Mouse (Mus musculus) cerebellum, adult 2 months (tissue): ENCODE measurements around the gene Kdelr1. TPM values are rescaled to one million over a fixed set of nuclear protein-coding genes. Genes with fewer than 3 reads are reported as not detected.
A peak's percentile ranks its signal among the peaks of the same experiment; 100 is the strongest.

Experiments
- DNase-seq, 2 experiments: peaks; one replicate each; pipeline ENCODE4 v3.0.0; 2021
- H3K27ac ChIP-seq: fragments of 200-500 bp; 2 replicates; pipeline ENCODE4 v1.5.1; 2012; ENCODE audit warnings: low read length, control low read depth, inconsistent platforms; ENCODE audit not compliant: insufficient read depth
- H3K27me3 ChIP-seq: fragments of 200-500 bp; 2 replicates; pipeline ENCODE4 v1.6.1; 2012; ENCODE audit warnings: inconsistent platforms, mild to moderate bottlenecking, low read length, moderate library complexity; ENCODE audit not compliant: control insufficient read depth, insufficient read depth
- H3K4me1 ChIP-seq: fragments of 200-500 bp; 2 replicates; pipeline ENCODE4 v1.6.1; 2011; ENCODE audit warnings: low read length; ENCODE audit not compliant: control insufficient read depth, insufficient read depth
- H3K4me3 ChIP-seq: fragments of 200-500 bp; replicated peaks from 2 replicates; pipeline ENCODE3; 2011; ENCODE audit warnings: mild to moderate bottlenecking, low read depth, low read length, control low read depth; ENCODE audit not compliant: insufficient read depth
- CTCF ChIP-seq: fragments of 200-500 bp; IDR thresholded peaks from 2 replicates; pipeline ENCODE4 v1.5.1; 2011; ENCODE audit warnings: low read depth, mild to moderate bottlenecking, control low read depth, low read length, moderate library complexity, borderline replicate concordance; ENCODE audit not compliant: insufficient read depth
- POLR2A ChIP-seq: fragments of 200-500 bp; IDR thresholded peaks from 2 replicates; pipeline ENCODE4 v1.6.1; 2011; ENCODE audit warnings: low read length, control low read depth, borderline replicate concordance; ENCODE audit not compliant: insufficient read depth
- WGBS: fragments of 180-500 bp; shearing (Covaris S2); methylation state at CpG from one replicate; pipeline ENCODE4 v1.1.7; 2018; 5-methylcytosine and 5-hydroxymethylcytosine counted together
- polyA plus RNA-seq: library from polyadenylated mRNA; depleted of rRNA; stranded (reverse); fragments of >200 nt; gene quantifications from 2 replicates; pipeline ENCODE4 v1.2.3, GENCODE M21; 2012

Kdelr1 gene
- polyA plus RNA-seq, 1 experiment: 99.9 TPM

GRCm38 (mm10) chr7:45842950-45843744, 29.4 kb upstream of the Kdelr1 start:
- no peak for TF ChIP-seq CTCF
- TF ChIP-seq POLR2A: no peak
- no peak overlapping the region for H3K4me3 ChIP-seq
- no peak for DNase-seq
- WGBS: 88% methylated on average over 10 of the region's 10 CpGs
- H3K27ac ChIP-seq: no peak overlapping the region
- H3K27me3 ChIP-seq: no peaks in the 10 kb centered on the region
- no peaks in the 10 kb centered on the region for H3K4me1 ChIP-seq

GRCm38 (mm10) chr7:45848447-45849027, 24.0 kb upstream of the Kdelr1 start:
- no peaks in the 10 kb centered on the region for H3K27me3 ChIP-seq
- no peak overlapping the region for H3K4me3 ChIP-seq
- WGBS: 26% methylated on average over 6 of the region's 6 CpGs
- no peak overlapping the region for H3K27ac ChIP-seq
- TF ChIP-seq CTCF (no peak), POLR2A (no peak)
- H3K4me1 ChIP-seq: no peaks in the 10 kb centered on the region
- DNase-seq: no peak

- 52% methylated on average over 3 of the region's 3 CpGs for WGBS
- H3K4me3 ChIP-seq: no peak overlapping the region
- TF ChIP-seq POLR2A (no peak), CTCF (no peak)
- no peak for DNase-seq
- no peaks in the 10 kb centered on the region for H3K27me3 ChIP-seq
- no peak overlapping the region for H3K27ac ChIP-seq
- H3K4me1 ChIP-seq: no peaks in the 10 kb centered on the region
Measured at GRCm38 (mm10) chr7:45850661-45851060, 21.9 kb upstream of the Kdelr1 start.

- Histone ChIP-seq H3K27ac (no peak overlapping the region), H3K4me3 (no peak overlapping the region), H3K27me3 (no peaks in the 10 kb centered on the region), H3K4me1 (peaks cover 3% of the 10 kb centered on the region)
- WGBS: 72% methylated on average over 12 of the region's 12 CpGs
- TF ChIP-seq POLR2A (no peak), CTCF (no peak)
- no peak for DNase-seq
Measured at GRCm38 (mm10) chr7:45853089-45853488, 19.5 kb upstream of the Kdelr1 start.

GRCm38 (mm10) chr7:45856950-45857901, 15.3 kb upstream of the Kdelr1 start:
- Histone ChIP-seq H3K27me3 (no peaks in the 10 kb centered on the region), H3K4me1 (peaks cover 3% of the 10 kb centered on the region), H3K27ac (no peak overlapping the region), H3K4me3 (peak overlapping the region; percentile 90)
- 0 out of 2 replicates have a peak, but pooled peaks have one; percentile 21 for TF ChIP-seq POLR2A
- no peak for TF ChIP-seq CTCF
- DNase-seq: peak; percentile 53 to 74
- WGBS: 9% methylated on average over 30 of the region's 30 CpGs

GRCm38 (mm10) chr7:45859008-45859407, 13.6 kb upstream of the Kdelr1 start:
- DNase-seq: no peak
- no peak overlapping the region for H3K27ac ChIP-seq
- TF ChIP-seq CTCF: no peak
- no peak for TF ChIP-seq POLR2A
- 90% methylated on average over 4 of the region's 4 CpGs for WGBS
- peaks cover 3% of the 10 kb centered on the region for H3K4me1 ChIP-seq
- no peaks in the 10 kb centered on the region for H3K27me3 ChIP-seq
- H3K4me3 ChIP-seq: no peak overlapping the region

- no peak overlapping the region for H3K27ac ChIP-seq
- no peak for DNase-seq
- H3K4me3 ChIP-seq: no peak overlapping the region
- no peaks in the 10 kb centered on the region for H3K27me3 ChIP-seq
- TF ChIP-seq POLR2A: no peak
- WGBS: 84% methylated on average over 7 of the region's 7 CpGs
- H3K4me1 ChIP-seq: no peaks in the 10 kb centered on the region; the same call in 1 of the 2 replicates
Measured at GRCm38 (mm10) chr7:45862804-45863203, 9.8 kb upstream of the Kdelr1 start.

- TF ChIP-seq CTCF (no peak), POLR2A (no peak)
- no peak overlapping the region for H3K27ac ChIP-seq
- no peaks in the 10 kb centered on the region for H3K4me1 ChIP-seq
- H3K4me3 ChIP-seq: no peak overlapping the region
- no peaks in the 10 kb centered on the region; the same call in 1 of the 2 replicates for H3K27me3 ChIP-seq
- WGBS: 55% methylated on average over 3 of the region's 3 CpGs
- DNase-seq: no peak
Measured at GRCm38 (mm10) chr7:45864435-45864834, 8.1 kb upstream of the Kdelr1 start.
